Mouse (Mus musculus) midbrain, postnatal 0 days (tissue): ENCODE measurements around the gene Bmper. TPM values are rescaled to one million over a fixed set of nuclear protein-coding genes. Genes with fewer than 3 reads are reported as not detected.

ENCODE experiments used
- ATAC-seq: fragments of 200-750 bp; cut with Nextera tagmentation; 2 replicates; pipeline ENCODE4 v1.8.0; 2017; ENCODE audit warnings: moderate number of reproducible peaks, mild to moderate bottlenecking, moderate TSS enrichment, moderate library complexity; ENCODE audit not compliant: low FRiP score
- DNase-seq: peaks from one replicate; pipeline ENCODE4 v3.0.0-alpha.2; 2015; ENCODE audit warnings: low spot score
- H3K27ac ChIP-seq: fragments of 300-500 bp; sonication (generic); 2 replicates; pipeline ENCODE4 v1.5.1; 2014; ENCODE audit warnings: low read depth, mild to moderate bottlenecking, low read length, mixed read lengths
- H3K27me3 ChIP-seq: fragments of 300-500 bp; sonication (generic); 2 replicates; pipeline ENCODE4 v1.6.1; 2014; ENCODE audit warnings: low read length, control low read depth, mixed read lengths; ENCODE audit not compliant: insufficient read depth
- H3K36me3 ChIP-seq: fragments of 300-500 bp; sonication (generic); 2 replicates; pipeline ENCODE4 v1.6.1; 2014; ENCODE audit warnings: low read length, control low read depth, mixed read lengths; ENCODE audit not compliant: insufficient read depth
- H3K4me1 ChIP-seq: fragments of 300-500 bp; sonication (generic); 2 replicates; pipeline ENCODE4 v1.6.1; 2014; ENCODE audit warnings: mild to moderate bottlenecking, control low read depth, antibody characterized with exemption, low read length, mixed read lengths; ENCODE audit not compliant: insufficient read depth
- H3K4me2 ChIP-seq: fragments of 300-500 bp; sonication (generic); 2 replicates; pipeline ENCODE4 v1.6.1; 2014; ENCODE audit warnings: low read depth, mild to moderate bottlenecking, low read length, mixed read lengths; ENCODE audit not compliant: poor library complexity, severe bottlenecking
- H3K4me3 ChIP-seq: fragments of 300-500 bp; sonication (generic); 2 replicates; pipeline ENCODE4 v1.5.1; 2014; ENCODE audit warnings: low read depth, mild to moderate bottlenecking, low read length, moderate library complexity
- H3K9ac ChIP-seq: fragments of 300-500 bp; sonication (generic); replicated peaks from 2 replicates; pipeline ENCODE4 v1.6.1; 2014; ENCODE audit warnings: mild to moderate bottlenecking, low read length, moderate library complexity, mixed read lengths; ENCODE audit not compliant: poor library complexity, severe bottlenecking
- H3K9me3 ChIP-seq: fragments of 300-500 bp; sonication (generic); 2 replicates; pipeline ENCODE4 v1.6.1; 2016; ENCODE audit warnings: low read length, control low read depth
- CTCF ChIP-seq: IDR thresholded peaks from 2 replicates; pipeline ENCODE4 v1.5.1; 2016; ENCODE audit warnings: antibody characterized with exemption, mild to moderate bottlenecking
- WGBS: fragments of 180-500 bp; shearing (Covaris S2); extraction: QIAGEN DNeasy Blood & Tissue Kit; methylation state at CpG from one replicate; pipeline ENCODE4 v1.1.7; 2014; 5-methylcytosine and 5-hydroxymethylcytosine counted together
- polyA plus RNA-seq: library from polyadenylated mRNA; unstranded; fragments of >200 nt; fragmentation: Nextera tagmentation; extraction: Ambion mirVana; gene quantifications from 2 replicates; pipeline ENCODE4 v1.2.1, GENCODE M21; 2015
- total RNA-seq: library from RNA; depleted of rRNA; stranded (reverse); fragments of >200 nt; gene quantifications from 2 replicates; pipeline ENCODE4 v1.2.3, GENCODE M21; 2014

Gene Bmper
- total and polyA plus RNA-seq, 2 experiments from 2014 or later, result 6.3 to 9.2 TPM

- Histone ChIP-seq H3K4me2 (peak overlapping the region; percentile 16), H3K4me3 (peak overlapping the region; percentile 16; the same call in 1 of the 2 replicates), H3K9ac (no peak overlapping the region; the same call in 1 of the 2 replicates), H3K9me3 (no peaks in the 10 kb centered on the region), H3K4me1 (peaks cover 12% of the 10 kb centered on the region; the same call in 1 of the 2 replicates), H3K27me3 (no peaks in the 10 kb centered on the region), H3K27ac (peak overlapping the region; percentile 65), H3K36me3 (no peaks in the 10 kb centered on the region)
- TF ChIP-seq CTCF, result 0 out of 2 replicates have a peak, but pooled peaks have one; percentile 2
- peak; percentile 35 for DNase-seq
- ATAC-seq, result peak; percentile 63; the same call in 1 of the 2 replicates
- 6% methylated on average over 17 of the region's 17 CpGs for WGBS
Observed at GRCm38 (mm10) chr9:23204339-23205288, 18.3 kb upstream of the Bmper start.

- no peak overlapping the region for H3K9ac ChIP-seq
- H3K9me3 ChIP-seq, result no peaks in the 10 kb centered on the region
- no peaks in the 10 kb centered on the region for H3K36me3 ChIP-seq
- H3K4me1 ChIP-seq, result peaks cover 12% of the 10 kb centered on the region; the same call in 1 of the 2 replicates
- H3K4me3 ChIP-seq, result no peak overlapping the region
- 26% methylated on average over 3 of the region's 3 CpGs for WGBS
- TF ChIP-seq CTCF, result no peak
- no peak overlapping the region for H3K27ac ChIP-seq
- no peaks in the 10 kb centered on the region for H3K27me3 ChIP-seq
- H3K4me2 ChIP-seq, result no peak overlapping the region
- ATAC-seq (no peak), DNase-seq (no peak)
Observed at GRCm38 (mm10) chr9:23205304-23205703, 17.6 kb upstream of the Bmper start.

DNA sequence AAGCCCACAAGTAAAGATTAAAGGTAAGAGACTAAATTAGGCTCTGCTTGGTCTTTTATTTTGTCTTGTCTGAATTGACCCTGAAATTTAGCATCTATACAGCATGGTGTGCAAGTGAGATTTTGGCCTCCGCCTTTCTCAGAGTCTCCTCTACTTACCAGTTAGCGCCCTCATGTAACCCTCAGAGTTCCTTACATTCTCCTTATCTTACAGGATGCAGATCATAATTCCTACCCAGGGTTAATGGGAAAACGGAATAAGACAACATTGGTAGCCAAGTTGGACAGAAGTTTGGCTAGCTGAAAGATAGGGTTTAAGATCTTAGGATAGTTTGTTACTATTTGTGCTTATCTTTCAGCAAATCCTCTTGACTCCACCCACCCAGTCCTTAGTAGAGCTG is 17.1 kb upstream of the Bmper start:
- no peak for TF ChIP-seq CTCF
- 88% methylated on average over 3 of the region's 3 CpGs for WGBS
- H3K4me1 ChIP-seq, result peaks cover 12% of the 10 kb centered on the region; the same call in 1 of the 2 replicates

GRCm38 (mm10) chr9:23206181-23206580 is 16.7 kb upstream of the Bmper start:
- WGBS, result 92% methylated on average over 5 of the region's 5 CpGs
- Histone ChIP-seq H3K27me3 (no peaks in the 10 kb centered on the region), H3K4me2 (no peak overlapping the region), H3K9ac (no peak overlapping the region), H3K27ac (no peak overlapping the region), H3K4me3 (no peak overlapping the region), H3K4me1 (peaks cover 12% of the 10 kb centered on the region; the same call in 1 of the 2 replicates), H3K9me3 (no peaks in the 10 kb centered on the region), H3K36me3 (no peaks in the 10 kb centered on the region)
- ATAC-seq (no peak), DNase-seq (no peak)
- TF ChIP-seq CTCF, result no peak

More for the DNA sequence above, 17.1 kb upstream of the Bmper start:
- Histone ChIP-seq H3K9me3 (no peaks in the 10 kb centered on the region), H3K36me3 (no peaks in the 10 kb centered on the region), H3K9ac (no peak overlapping the region), H3K27me3 (no peaks in the 10 kb centered on the region), H3K4me2 (no peak overlapping the region), H3K27ac (no peak overlapping the region), H3K4me3 (no peak overlapping the region)
- DNase-seq, result no peak
- no peak for ATAC-seq

DNA sequence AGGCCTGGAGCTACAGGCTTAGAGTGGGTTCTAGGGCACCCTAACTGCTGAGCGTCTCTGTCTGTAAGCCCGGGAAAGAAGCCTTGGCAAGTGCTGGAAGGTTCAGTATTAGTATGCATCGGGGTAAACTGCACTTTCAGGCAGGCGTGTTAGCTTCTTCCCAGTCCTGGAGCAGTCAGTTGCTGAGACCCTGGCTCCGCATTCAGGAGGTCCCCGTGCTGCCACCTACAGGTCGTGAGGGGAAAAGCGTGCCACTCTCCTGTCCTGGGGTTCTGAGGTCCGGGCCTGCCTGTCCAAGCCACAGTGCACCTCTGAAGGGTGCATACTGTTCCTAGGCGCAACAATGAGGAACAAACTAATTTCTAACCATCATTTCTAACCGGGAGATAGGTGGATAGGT is 10.6 kb upstream of the Bmper start:
- no peaks in the 10 kb centered on the region for H3K27me3 ChIP-seq
- TF ChIP-seq CTCF, result peak; percentile 95
- no peaks in the 10 kb centered on the region for H3K9me3 ChIP-seq
- no peaks in the 10 kb centered on the region for H3K4me1 ChIP-seq
- 4% methylated on average over 11 of the region's 11 CpGs for WGBS
- no peak overlapping the region for H3K4me2 ChIP-seq
- H3K4me3 ChIP-seq, result no peak overlapping the region
- no peak overlapping the region for H3K27ac ChIP-seq
- no peak overlapping the region for H3K9ac ChIP-seq
- H3K36me3 ChIP-seq, result no peaks in the 10 kb centered on the region
- DNase-seq, result peak; percentile 87
- peak; percentile 82 for ATAC-seq

GRCm38 (mm10) chr9:23219754-23220153 is 3.1 kb upstream of the Bmper start:
- 67% methylated on average over 3 of the region's 3 CpGs for WGBS
- no peak for DNase-seq

More at GRCm38 (mm10) chr9:23219754-23220153, 3.1 kb upstream of the Bmper start:
- Histone ChIP-seq H3K4me1 (peaks cover 5% of the 10 kb centered on the region; the same call in 1 of the 2 replicates), H3K36me3 (no peaks in the 10 kb centered on the region), H3K9ac (no peak overlapping the region), H3K27ac (no peak overlapping the region), H3K4me2 (no peak overlapping the region), H3K4me3 (no peak overlapping the region), H3K9me3 (no peaks in the 10 kb centered on the region), H3K27me3 (no peaks in the 10 kb centered on the region)
- ATAC-seq, result no peak
- TF ChIP-seq CTCF, result peak; percentile 48
